Comparison of ENCODE assay signal across 31 mouse cellular contexts in genomic region chr7:19318201-19318600, GRCm38 (mm10). TPM values are rescaled to one million over a fixed set of nuclear protein-coding genes. Genes with fewer than 3 reads are reported as not detected.
"Had no signal": no experiment of that assay in that cellular context is flagged by ENCODE, and none has a peak within 500 bp of the region (broad histone marks: within the 10 kb centered on the region; RNA-seq: fewer than 3 reads in every experiment).

No protein-coding gene starts in this region.

- DNase-seq: gastrocnemius, adult 2 months; gastrocnemius, postnatal 10 days; gastrocnemius, postnatal 25 days; heart, adult 2 months; heart, postnatal 14 days; heart, postnatal 36 days; kidney, adult 18-20 months; kidney, adult 8-10 months; kidney, postnatal 10 days; kidney, postnatal 25 days; kidney, postnatal 4 days; layer of hippocampus, adult 9-11 months; layer of hippocampus, postnatal 36 days; left cerebral cortex, postnatal 4 days had no signal

- H3K36me3 ChIP-seq: heart, embryonic 13.5 days; heart, embryonic 15.5 days; hindbrain, embryonic 10.5 days; intestine, embryonic 15.5 days; limb, embryonic 13.5 days; limb, embryonic 15.5 days; liver, embryonic 12.5 days had no signal

- H3K4me2 ChIP-seq: heart, embryonic 13.5 days; heart, embryonic 15.5 days; hindbrain, embryonic 14.5 days; intestine, embryonic 15.5 days; limb, embryonic 13.5 days; limb, embryonic 15.5 days; liver, embryonic 12.5 days had no signal

- H3K9ac ChIP-seq: heart, embryonic 13.5 days; heart, embryonic 15.5 days; hindbrain, embryonic 14.5 days; intestine, embryonic 15.5 days; limb, embryonic 15.5 days; liver, embryonic 12.5 days; liver, embryonic 14.5 days had no signal

- ATAC-seq: hindbrain, embryonic 16.5 days; inflammation-experienced regulatory T-cells, adult 6 months; intestine, embryonic 15.5 days; intestine, postnatal 0 days; liver, embryonic 12.5 days had no signal

- H3K27ac ChIP-seq: gastrocnemius, adult 2 months; heart, adult 2 months; heart, embryonic 13.5 days; heart, embryonic 15.5 days; hindbrain, embryonic 10.5 days; hindbrain, embryonic 14.5 days; intestine, embryonic 15.5 days; layer of hippocampus, adult 2 months; limb, embryonic 13.5 days; limb, embryonic 15.5 days; liver, embryonic 12.5 days; liver, embryonic 14.5 days had no signal

- H3K4me3 ChIP-seq: gastrocnemius, adult 2 months; heart, adult 2 months; heart, embryonic 13.5 days; heart, embryonic 15.5 days; hindbrain, embryonic 10.5 days; intestine, embryonic 15.5 days; layer of hippocampus, adult 2 months; limb, embryonic 13.5 days; limb, embryonic 15.5 days; liver, embryonic 12.5 days had no signal

- H3K9me3 ChIP-seq: heart, embryonic 13.5 days; heart, embryonic 15.5 days; hindbrain, embryonic 10.5 days; intestine, embryonic 15.5 days; limb, embryonic 13.5 days; limb, embryonic 15.5 days; liver, embryonic 12.5 days had no signal

RNA-seq across cellular contexts. Expression of gene Fosb, which starts 8.3 kb away (rescaled TPM):
- polyA plus RNA-seq: hindbrain, embryonic 10.5 days; limb, embryonic 11.5 days; liver, embryonic 16.5 days had no signal

RNA-seq across cellular contexts. Expression of gene Rtn2, which starts 35.8 kb away (rescaled TPM):
- polyA plus RNA-seq: inflammation-experienced regulatory T-cells, adult 6 months had no signal

RNA-seq across cellular contexts. Expression of gene Ppm1n, which starts 38.3 kb away (rescaled TPM):
- polyA plus RNA-seq: heart, embryonic 13.5 days; kidney, embryonic 14.5 days; kidney, embryonic 16.5 days; limb, embryonic 13.5 days; liver, embryonic 12.5 days had no signal
